Mouse (Mus musculus) intestine, embryonic 14.5 days (tissue): ENCODE measurements around the gene Commd1. TPM values are rescaled to one million over a fixed set of nuclear protein-coding genes. Genes with fewer than 3 reads are reported as not detected.

Experiments used
- ATAC-seq: fragments of 200-750 bp; cut with Nextera tagmentation; replicated peaks from 2 replicates; pipeline ENCODE4 v1.8.0; 2017; ENCODE audit warnings: low read depth, moderate number of reproducible peaks, moderate TSS enrichment, moderate library complexity; ENCODE audit not compliant: low FRiP score, low TSS enrichment
- DNase-seq: peaks from one replicate; pipeline ENCODE4 v3.0.0-alpha.2; 2018; ENCODE audit warnings: low spot score
- H3K27ac ChIP-seq: fragments of 300-500 bp; sonication (generic); 2 replicates; pipeline ENCODE4 v1.5.1; 2014; ENCODE audit warnings: low read depth, mild to moderate bottlenecking, control low read depth
- H3K27me3 ChIP-seq: fragments of 300-500 bp; sonication (generic); replicated peaks from 2 replicates; pipeline ENCODE4 v1.6.1; 2014; ENCODE audit warnings: low read length, control low read depth; ENCODE audit not compliant: control insufficient read depth, insufficient read depth
- H3K36me3 ChIP-seq: fragments of 300-500 bp; sonication (generic); 2 replicates; pipeline ENCODE4 v1.6.1; 2014; ENCODE audit warnings: low read length, control low read depth; ENCODE audit not compliant: control insufficient read depth, insufficient read depth
- H3K4me1 ChIP-seq: fragments of 300-500 bp; sonication (generic); replicated peaks from 2 replicates; pipeline ENCODE4 v1.6.1; 2014; ENCODE audit warnings: low read length, control low read depth, mixed read lengths; ENCODE audit not compliant: control insufficient read depth, insufficient read depth
- H3K4me2 ChIP-seq: fragments of 300-500 bp; sonication (generic); 2 replicates; pipeline ENCODE4 v1.6.1; 2014; ENCODE audit warnings: low read length
- H3K4me3 ChIP-seq: fragments of 300-500 bp; sonication (generic); 2 replicates; pipeline ENCODE4 v1.5.1; 2014; ENCODE audit warnings: low read depth, low read length, control low read depth, mixed read lengths
- H3K9ac ChIP-seq: fragments of 300-500 bp; sonication (generic); 2 replicates; pipeline ENCODE4 v1.6.1; 2014; ENCODE audit warnings: mild to moderate bottlenecking, low read length
- H3K9me3 ChIP-seq: fragments of 300-500 bp; sonication (generic); 2 replicates; pipeline ENCODE4 v1.6.1; 2016; ENCODE audit warnings: low read length, control low read depth; ENCODE audit not compliant: control insufficient read depth
- WGBS: fragments of 180-500 bp; shearing (Covaris S2); extraction: QIAGEN DNeasy Blood & Tissue Kit; methylation state at CpG from one replicate; pipeline ENCODE4 v1.1.7; 2014; 5-methylcytosine and 5-hydroxymethylcytosine counted together
- polyA plus RNA-seq: library from polyadenylated mRNA; unstranded; fragments of >200 nt; fragmentation: Nextera tagmentation; extraction: Ambion mirVana; gene quantifications from 2 replicates; pipeline ENCODE4 v1.2.1, GENCODE M21; 2014

The Commd1 gene
- polyA plus RNA-seq, 1 experiment from 2014 or later = 411 TPM

GRCm38 (mm10) chr11:22956346-22956745 is 25.8 kb downstream of the Commd1 start:
- H3K9ac ChIP-seq = no peak overlapping the region
- DNase-seq (no peak), ATAC-seq (no peak)
- H3K4me3 ChIP-seq = no peak overlapping the region
- no peaks in the 10 kb centered on the region for H3K9me3 ChIP-seq
- H3K27me3 ChIP-seq = no peaks in the 10 kb centered on the region
- H3K4me1 ChIP-seq = no peaks in the 10 kb centered on the region
- no peak overlapping the region for H3K27ac ChIP-seq
- peaks cover 20% of the 10 kb centered on the region for H3K36me3 ChIP-seq
- no peak overlapping the region for H3K4me2 ChIP-seq
- WGBS = 95% methylated on average over 6 of the region's 6 CpGs

DNA sequence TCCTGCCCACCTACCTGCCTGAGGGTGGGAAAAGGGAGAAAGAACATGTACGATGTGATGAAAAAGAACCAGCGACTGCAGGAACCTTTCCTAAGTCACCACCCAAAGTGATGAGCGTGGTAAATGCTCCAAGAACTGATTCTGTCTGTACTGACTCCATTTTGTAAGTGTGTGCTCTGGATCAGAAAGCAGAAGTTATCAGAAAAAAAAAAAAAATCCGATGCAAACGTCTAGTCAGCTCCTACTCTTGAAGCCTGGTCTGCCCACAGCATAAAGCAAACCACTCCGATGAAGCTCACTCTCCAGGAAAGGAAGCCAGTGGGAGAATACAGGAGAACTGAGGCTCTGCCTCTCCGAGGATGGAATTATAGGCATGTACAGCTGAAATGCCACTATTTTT is 29.5 kb downstream of the Commd1 start:
- no peak for ATAC-seq
- H3K27me3 ChIP-seq = no peaks in the 10 kb centered on the region
- no peak overlapping the region for H3K9ac ChIP-seq
- no peaks in the 10 kb centered on the region for H3K9me3 ChIP-seq
- H3K4me2 ChIP-seq = no peak overlapping the region
- peaks cover 20% of the 10 kb centered on the region for H3K36me3 ChIP-seq
- DNase-seq = no peak
- no peak overlapping the region for H3K4me3 ChIP-seq
- H3K4me1 ChIP-seq = no peaks in the 10 kb centered on the region
- WGBS = 92% methylated on average over 7 of the region's 7 CpGs
- H3K27ac ChIP-seq = no peak overlapping the region

- DNase-seq (no peak), ATAC-seq (no peak)
- H3K4me1 ChIP-seq = no peaks in the 10 kb centered on the region
- no peak overlapping the region for H3K27ac ChIP-seq
- peaks cover 7% of the 10 kb centered on the region; the same call in 1 of the 2 replicates for H3K36me3 ChIP-seq
- H3K4me2 ChIP-seq = no peak overlapping the region
- 92% methylated on average over 6 of the region's 6 CpGs for WGBS
- no peaks in the 10 kb centered on the region for H3K27me3 ChIP-seq
- no peak overlapping the region for H3K9ac ChIP-seq
- H3K9me3 ChIP-seq = no peaks in the 10 kb centered on the region
- no peak overlapping the region for H3K4me3 ChIP-seq
Measured at GRCm38 (mm10) chr11:22950131-22950530, 32.1 kb downstream of the Commd1 start.

DNA sequence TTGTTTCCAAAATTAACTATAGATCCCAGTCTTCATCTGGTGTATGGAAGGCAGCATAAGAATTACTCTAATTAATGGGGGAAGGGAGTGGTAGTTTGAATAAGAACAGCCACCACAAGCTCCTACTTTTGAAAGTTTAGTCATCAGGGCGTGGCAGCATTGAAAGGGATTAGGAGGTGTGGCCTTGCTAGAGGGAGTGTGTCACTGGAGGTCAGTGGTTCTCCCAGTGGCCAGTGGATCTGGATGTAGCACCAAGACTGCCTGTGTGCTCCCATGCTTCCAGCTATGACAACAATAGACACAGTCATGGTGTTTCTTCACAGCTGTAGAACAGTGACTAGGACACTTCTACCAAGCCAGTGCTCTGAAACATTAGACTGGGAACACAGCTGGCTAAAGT is 33.1 kb downstream of the Commd1 start:
- no peak overlapping the region for H3K4me3 ChIP-seq
- no peaks in the 10 kb centered on the region for H3K4me1 ChIP-seq
- no peak overlapping the region for H3K4me2 ChIP-seq
- DNase-seq (no peak), ATAC-seq (no peak)
- H3K27me3 ChIP-seq = no peaks in the 10 kb centered on the region
- no peak overlapping the region for H3K27ac ChIP-seq
- H3K36me3 ChIP-seq = peaks cover 7% of the 10 kb centered on the region; the same call in 1 of the 2 replicates
- no peak overlapping the region for H3K9ac ChIP-seq
- WGBS = 86% methylated on average over 1 of the region's 1 CpGs
- no peaks in the 10 kb centered on the region for H3K9me3 ChIP-seq

DNA sequence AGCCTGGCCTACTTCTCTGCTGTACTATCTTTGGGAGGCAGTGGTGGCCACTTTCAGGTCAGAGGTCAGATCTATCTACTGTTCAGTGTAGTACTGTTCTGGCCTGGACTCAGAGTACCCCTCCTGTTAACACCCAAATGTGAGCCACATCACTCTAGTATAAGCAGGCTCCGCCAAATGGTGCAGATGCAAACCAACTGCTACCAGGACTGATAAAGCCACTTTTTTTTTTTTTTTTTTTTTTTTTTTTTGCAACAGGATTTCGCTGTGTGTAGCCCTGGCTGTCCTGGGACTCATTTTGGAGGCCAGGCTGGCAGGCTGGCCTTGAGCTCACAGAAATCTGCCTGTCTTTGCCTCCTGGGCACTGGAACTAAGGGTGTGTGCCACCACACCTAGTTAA is 43.2 kb downstream of the Commd1 start:
- ATAC-seq (no peak), DNase-seq (no peak)
- no peaks in the 10 kb centered on the region for H3K9me3 ChIP-seq
- H3K9ac ChIP-seq = no peak overlapping the region
- 80% methylated on average over 2 of the region's 2 CpGs for WGBS
- no peak overlapping the region for H3K27ac ChIP-seq
- H3K4me2 ChIP-seq = no peak overlapping the region
- no peak overlapping the region for H3K4me3 ChIP-seq
- H3K36me3 ChIP-seq = no peaks in the 10 kb centered on the region
- no peaks in the 10 kb centered on the region for H3K4me1 ChIP-seq
- H3K27me3 ChIP-seq = no peaks in the 10 kb centered on the region

DNA sequence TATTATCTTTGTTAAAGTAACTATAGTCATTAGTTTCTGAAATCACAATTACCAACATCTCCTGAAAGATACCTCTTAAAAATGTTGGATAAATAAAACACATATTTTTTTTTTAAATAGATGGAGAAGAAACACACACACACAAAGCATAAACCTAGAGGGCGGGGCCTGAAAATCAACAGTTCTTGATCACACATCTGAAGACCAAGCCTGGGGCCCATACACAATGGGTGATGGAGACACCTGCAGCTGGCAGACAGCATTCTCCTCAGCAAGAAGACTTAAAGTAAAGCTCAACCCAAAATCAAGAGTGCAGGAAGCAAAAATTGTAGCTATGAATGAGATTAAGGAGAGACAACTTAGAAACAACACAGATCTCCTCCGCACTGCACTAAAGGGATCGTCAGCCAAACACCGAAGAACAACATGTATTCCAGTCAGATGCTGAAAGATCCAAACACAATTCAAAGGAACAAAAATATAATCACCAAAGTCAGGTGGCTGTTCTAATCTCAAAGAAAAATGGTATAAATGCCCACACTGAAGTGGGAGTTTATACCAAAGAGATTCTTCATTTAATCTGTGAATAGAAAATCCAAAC is 44.4 kb downstream of the Commd1 start:
- 96% methylated on average over 4 of the region's 4 CpGs for WGBS
- Histone ChIP-seq H3K4me2 (no peak overlapping the region), H3K4me1 (no peaks in the 10 kb centered on the region), H3K27ac (no peak overlapping the region), H3K4me3 (no peak overlapping the region), H3K9me3 (no peaks in the 10 kb centered on the region), H3K36me3 (no peaks in the 10 kb centered on the region), H3K9ac (no peak overlapping the region), H3K27me3 (no peaks in the 10 kb centered on the region)
- no peak for DNase-seq
- no peak for ATAC-seq

GRCm38 (mm10) chr11:22936446-22937125 is 45.6 kb downstream of the Commd1 start:
- Histone ChIP-seq H3K9ac (no peak overlapping the region), H3K27me3 (no peaks in the 10 kb centered on the region), H3K27ac (no peak overlapping the region), H3K4me3 (no peak overlapping the region), H3K9me3 (no peaks in the 10 kb centered on the region), H3K36me3 (no peaks in the 10 kb centered on the region), H3K4me2 (no peak overlapping the region), H3K4me1 (no peaks in the 10 kb centered on the region)
- ATAC-seq = no peak
- DNase-seq = no peak
- 68% methylated on average over 5 of the region's 5 CpGs for WGBS

DNA sequence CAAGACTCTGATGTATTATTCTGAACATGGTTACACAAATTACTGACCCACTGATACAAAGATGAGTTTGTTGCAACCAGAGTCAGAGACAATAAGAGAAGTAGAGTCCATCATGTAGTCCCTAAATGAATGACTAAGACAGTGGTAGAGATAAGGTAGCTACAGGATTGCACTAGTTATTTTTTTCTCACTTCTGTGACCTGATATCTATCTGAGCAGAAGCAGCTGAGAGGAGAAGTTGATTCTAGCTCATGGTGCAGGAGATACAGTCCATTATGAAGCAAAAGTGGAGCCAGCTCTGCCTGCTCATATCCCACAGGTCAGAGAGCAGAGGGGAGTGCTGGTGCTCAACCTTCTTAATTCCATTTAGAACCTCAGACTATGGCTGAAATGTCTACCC is 50.0 kb downstream of the Commd1 start:
- Histone ChIP-seq H3K27me3 (no peaks in the 10 kb centered on the region), H3K9me3 (no peaks in the 10 kb centered on the region), H3K9ac (no peak overlapping the region), H3K4me2 (no peak overlapping the region), H3K27ac (no peak overlapping the region), H3K4me1 (no peaks in the 10 kb centered on the region), H3K36me3 (no peaks in the 10 kb centered on the region), H3K4me3 (no peak overlapping the region)
- no peak for ATAC-seq
- DNase-seq = no peak

DNA sequence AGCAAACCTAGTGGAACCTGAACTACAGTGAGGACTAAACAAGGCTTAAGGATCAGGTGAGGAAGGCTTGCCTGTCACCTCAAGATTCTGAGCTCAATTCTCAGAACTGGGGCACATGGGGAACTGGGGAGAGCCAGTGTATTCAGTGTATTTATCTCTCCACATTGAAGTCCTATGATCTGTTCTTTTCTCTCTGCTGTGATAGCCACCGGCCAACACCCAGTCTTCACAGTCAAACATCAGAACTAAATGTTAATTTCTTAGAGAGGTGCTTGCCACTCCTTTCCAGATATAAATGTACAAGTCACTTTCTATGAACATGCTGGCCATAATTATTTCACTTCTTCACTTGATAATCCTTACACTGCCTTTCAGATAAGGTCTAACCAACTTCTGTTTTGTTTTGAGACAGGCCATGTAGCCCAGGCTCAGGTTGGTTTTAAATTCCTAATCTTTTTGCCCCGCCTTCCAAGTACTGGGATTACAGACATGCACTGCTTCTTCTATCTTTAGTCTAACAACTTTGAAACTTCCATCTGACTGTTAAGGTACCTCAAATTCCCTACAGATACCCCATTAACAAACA is 50.8 kb downstream of the Commd1 start:
- H3K9ac ChIP-seq = no peak overlapping the region
- ATAC-seq (no peak), DNase-seq (no peak)
- H3K4me3 ChIP-seq = no peak overlapping the region
- no peaks in the 10 kb centered on the region for H3K9me3 ChIP-seq
- no peak overlapping the region for H3K27ac ChIP-seq
- no peaks in the 10 kb centered on the region for H3K27me3 ChIP-seq
- no peaks in the 10 kb centered on the region for H3K36me3 ChIP-seq
- H3K4me2 ChIP-seq = no peak overlapping the region
- WGBS = 85% methylated on average over 2 of the region's 2 CpGs
- H3K4me1 ChIP-seq = no peaks in the 10 kb centered on the region
